Mouse (Mus musculus) ES-Bruce4 (cell line): ENCODE results near the gene H1foo. TPM values are rescaled to one million over a fixed set of nuclear protein-coding genes. Genes with fewer than 3 reads are reported as not detected.

ENCODE experiments used
- H3K27ac ChIP-seq: 2 replicates; pipeline ENCODE4 v1.5.1; 2012; ENCODE audit warnings: low read length, inconsistent platforms; ENCODE audit not compliant: insufficient read depth
- H3K27me3 ChIP-seq: 2 replicates; pipeline ENCODE4 v1.6.1; 2012; ENCODE audit warnings: mild to moderate bottlenecking, low read length, inconsistent platforms; ENCODE audit not compliant: control insufficient read depth, poor library complexity, insufficient read depth, severe bottlenecking
- H3K36me3 ChIP-seq: 2 replicates; pipeline ENCODE4 v1.6.1; 2012; ENCODE audit warnings: inconsistent platforms, mild to moderate bottlenecking, low read length, moderate library complexity; ENCODE audit not compliant: control insufficient read depth, poor library complexity, insufficient read depth, severe bottlenecking
- H3K4me1 ChIP-seq: one replicate; pipeline ENCODE4 v1.8.1; 2011; ENCODE audit warnings: low read length; ENCODE audit not compliant: control insufficient read depth, insufficient read depth
- H3K4me3 ChIP-seq: 2 replicates; pipeline ENCODE4 v1.5.1; 2011; ENCODE audit warnings: low read depth, mild to moderate bottlenecking, low read length
- H3K9ac ChIP-seq: 2 replicates; pipeline ENCODE4 v1.6.1; 2012; ENCODE audit warnings: low read depth, mild to moderate bottlenecking, inconsistent platforms; ENCODE audit not compliant: poor library complexity, severe bottlenecking
- H3K9me3 ChIP-seq: replicated peaks from 2 replicates; pipeline ENCODE4 v1.6.1; 2012; ENCODE audit warnings: mild to moderate bottlenecking, low read length, inconsistent platforms; ENCODE audit not compliant: control insufficient read depth, poor library complexity, insufficient read depth, severe bottlenecking
- CTCF ChIP-seq: IDR thresholded peaks from one replicate; pipeline ENCODE4 v1.8.1; 2011; ENCODE audit warnings: low read depth, low read length
- EP300 ChIP-seq: IDR thresholded peaks from 2 replicates; pipeline ENCODE4 v1.6.1; 2011; ENCODE audit warnings: low read depth, low read length; ENCODE audit not compliant: insufficient read depth
- POLR2A ChIP-seq: IDR thresholded peaks from one replicate; pipeline ENCODE4 v1.8.1; 2011; ENCODE audit warnings: low read length; ENCODE audit not compliant: insufficient read depth
- polyA plus RNA-seq: library from polyadenylated mRNA; stranded (reverse); fragments of >200 nt; gene quantifications from 2 replicates; pipeline ENCODE4 v1.2.4, GENCODE M21; 2011; ENCODE audit warnings: low read depth; ENCODE audit not compliant: missing spikeins, insufficient read depth, insufficient read length

The H1foo gene
- polyA plus RNA-seq, 1 experiment: not detected

GRCm38 (mm10) chr6:115911763-115912162 lies 33.0 kb upstream of the H1foo start:
- Histone ChIP-seq H3K4me3 (no peak overlapping the region), H3K27ac (no peak overlapping the region), H3K9me3 (no peaks in the 10 kb centered on the region), H3K4me1 (no peaks in the 10 kb centered on the region), H3K36me3 (no peaks in the 10 kb centered on the region), H3K9ac (no peak overlapping the region), H3K27me3 (no peaks in the 10 kb centered on the region)
- TF ChIP-seq EP300 (no peak), POLR2A (no peak), CTCF (no peak)

GRCm38 (mm10) chr6:115913482-115913881 lies 31.3 kb upstream of the H1foo start:
- H3K27ac ChIP-seq: no peak overlapping the region

GRCm38 (mm10) chr6:115914511-115915202 lies 30.1 kb upstream of the H1foo start:
- Histone ChIP-seq H3K9ac (no peak overlapping the region), H3K4me3 (peak overlapping the region; percentile 9; the same call in 1 of the 2 replicates), H3K9me3 (no peaks in the 10 kb centered on the region)

More at GRCm38 (mm10) chr6:115913482-115913881, 31.3 kb upstream of the H1foo start:
- Histone ChIP-seq H3K27me3 (no peaks in the 10 kb centered on the region), H3K4me3 (no peak overlapping the region), H3K9me3 (no peaks in the 10 kb centered on the region), H3K4me1 (no peaks in the 10 kb centered on the region), H3K36me3 (no peaks in the 10 kb centered on the region), H3K9ac (no peak overlapping the region)
- TF ChIP-seq EP300: no peak
- TF ChIP-seq CTCF: no peak
- TF ChIP-seq POLR2A: no peak

DNA sequence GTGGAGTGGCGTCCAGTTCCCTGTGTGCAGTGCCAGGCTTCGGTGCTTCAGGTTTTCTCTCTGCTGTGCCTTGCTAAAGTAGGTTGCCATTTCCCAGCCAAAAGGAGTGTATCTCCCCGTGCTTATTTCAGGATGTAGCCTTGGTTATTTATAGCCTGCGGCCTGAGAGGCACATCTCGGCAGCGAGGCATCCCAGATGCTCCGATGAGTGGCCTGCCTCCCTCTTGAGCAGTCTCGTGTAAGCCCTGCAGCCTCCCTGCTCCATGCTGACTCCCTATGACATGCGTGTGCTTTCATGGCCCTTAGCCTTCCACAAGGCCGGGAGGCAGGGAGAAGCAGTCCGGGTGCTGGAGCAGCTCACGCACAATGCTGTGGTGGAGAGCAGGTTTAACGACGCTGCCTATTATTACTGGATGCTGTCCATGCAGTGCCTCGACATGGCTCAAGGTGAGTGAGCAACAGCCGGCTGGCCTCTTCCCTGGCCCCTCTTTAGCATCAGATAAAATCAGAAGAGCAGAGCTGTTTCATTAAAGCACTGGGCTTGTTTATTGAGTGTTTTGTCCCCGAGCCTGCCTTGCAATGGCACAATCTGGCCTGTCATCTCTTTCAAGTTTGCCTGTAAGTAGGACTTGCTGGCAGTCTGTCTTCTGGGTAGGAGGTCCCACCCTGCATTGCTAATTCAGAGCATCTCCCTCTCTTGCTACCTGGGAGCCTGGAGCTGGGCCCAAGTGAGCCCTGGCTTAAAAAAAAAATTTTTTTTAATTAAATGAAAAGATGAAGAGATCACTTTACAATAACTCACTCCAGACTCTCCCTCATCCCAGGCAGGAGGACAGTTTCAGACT lies 28.9 kb upstream of the H1foo start:
- Histone ChIP-seq H3K4me1 (no peaks in the 10 kb centered on the region), H3K9me3 (no peaks in the 10 kb centered on the region), H3K4me3 (no peak overlapping the region), H3K27me3 (no peaks in the 10 kb centered on the region), H3K9ac (no peak overlapping the region), H3K36me3 (no peaks in the 10 kb centered on the region), H3K27ac (no peak overlapping the region)
- TF ChIP-seq CTCF: no peak
- no peak for TF ChIP-seq EP300
- TF ChIP-seq POLR2A: no peak

More at GRCm38 (mm10) chr6:115914511-115915202, 30.1 kb upstream of the H1foo start:
- Histone ChIP-seq H3K27ac (no peak overlapping the region), H3K4me1 (no peaks in the 10 kb centered on the region), H3K27me3 (no peaks in the 10 kb centered on the region), H3K36me3 (no peaks in the 10 kb centered on the region)
- TF ChIP-seq EP300 (no peak), CTCF (no peak), POLR2A (no peak)

DNA sequence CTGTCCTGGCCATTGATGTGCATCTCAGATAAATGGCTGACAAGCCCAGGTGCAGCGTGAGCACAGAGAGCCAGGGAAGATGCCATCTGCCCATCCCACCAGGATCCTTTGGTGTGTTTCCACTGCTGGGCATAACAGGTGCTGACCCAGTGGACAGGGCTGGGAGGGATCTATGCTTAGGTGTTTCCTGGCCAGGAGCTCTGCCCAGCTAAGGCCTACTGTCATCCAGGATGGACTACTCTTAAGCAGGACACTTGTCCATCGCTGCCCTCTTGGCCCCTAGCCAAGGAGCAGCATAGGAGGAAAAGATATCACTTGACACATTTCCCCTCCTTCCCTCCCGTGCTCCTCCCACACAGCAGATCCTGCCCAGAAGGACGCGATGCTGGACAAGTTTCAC lies 28.1 kb upstream of the H1foo start:
- H3K9me3 ChIP-seq: no peaks in the 10 kb centered on the region
- no peak overlapping the region for H3K4me3 ChIP-seq
- H3K27me3 ChIP-seq: no peaks in the 10 kb centered on the region
- no peaks in the 10 kb centered on the region for H3K4me1 ChIP-seq
- no peak overlapping the region for H3K9ac ChIP-seq
- TF ChIP-seq CTCF: no peak
- TF ChIP-seq POLR2A: no peak
- TF ChIP-seq EP300: no peak
- H3K27ac ChIP-seq: no peak overlapping the region
- H3K36me3 ChIP-seq: no peaks in the 10 kb centered on the region

GRCm38 (mm10) chr6:115918615-115919014 lies 26.1 kb upstream of the H1foo start:
- no peaks in the 10 kb centered on the region for H3K4me1 ChIP-seq
- TF ChIP-seq CTCF (no peak), EP300 (no peak), POLR2A (no peak)
- H3K4me3 ChIP-seq: no peak overlapping the region
- H3K27ac ChIP-seq: no peak overlapping the region
- no peaks in the 10 kb centered on the region for H3K36me3 ChIP-seq
- H3K27me3 ChIP-seq: no peaks in the 10 kb centered on the region
- no peak overlapping the region for H3K9ac ChIP-seq
- no peaks in the 10 kb centered on the region for H3K9me3 ChIP-seq
